Mouse (Mus musculus): ENCODE results near the gene Lyve1. TPM values are rescaled to one million over a fixed set of nuclear protein-coding genes. Genes with fewer than 3 reads are reported as not detected.
"Not testable (repeated sequence)": the region's sequence is repeated elsewhere in the genome, so short reads cannot be mapped to it uniquely, and the experiment has no call there.

Lyve1 gene
- polyA plus RNA-seq (2016; fragmentation: Nextera tagmentation; extraction: Ambion mirVana): 0.36 and 0.41 TPM in 2 replicates

DNA sequence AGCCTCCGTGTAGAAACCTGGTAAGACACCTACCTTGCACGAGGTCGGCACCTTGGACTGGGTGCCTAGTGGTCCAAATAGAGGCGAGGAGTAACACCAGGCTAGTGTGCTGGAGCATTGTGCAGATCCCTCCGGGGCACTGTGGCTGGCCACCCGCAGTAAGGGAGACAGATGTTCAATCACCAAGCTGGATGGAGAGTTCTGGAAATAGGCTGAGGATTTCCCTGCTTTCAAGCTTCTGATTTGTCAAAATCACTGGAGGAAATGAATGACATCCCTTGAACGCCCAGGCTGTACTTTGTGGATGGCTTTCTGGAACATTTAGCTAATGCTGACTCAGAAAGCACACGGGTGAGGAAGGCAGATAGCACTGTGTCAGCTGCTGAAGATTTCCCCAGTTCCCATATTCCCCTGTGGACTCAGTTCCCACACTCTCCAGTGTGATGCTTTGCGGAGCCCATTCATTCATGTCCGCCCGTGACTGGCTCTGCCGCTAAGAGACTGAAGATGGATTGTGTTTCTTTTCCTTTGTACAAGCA lies at the start of gene Lyve1:
Gene Lyve1, minus strand, starts transcription at position 489 of the 539 bp plus-strand sequence.
- H3K4me3 ChIP-seq: no peak within 1 kb of the TSS
- WGBS: 82% methylated on average over 12 of the region's 12 CpGs
- H3K27ac ChIP-seq (replicated peaks): no peak within 1 kb of the TSS
- no peaks in the 10 kb centered on the region for H3K36me3 ChIP-seq (replicated peaks)
- no peaks in the 10 kb centered on the region for H3K9me3 ChIP-seq
- H3K27me3 ChIP-seq (replicated peaks; ENCODE audit: low read depth, poor library complexity, severe bottlenecking): no peaks in the 10 kb centered on the region
- peaks cover 8% of the 10 kb centered on the region for H3K4me1 ChIP-seq
- no peak for DNase-seq (ENCODE audit: low spot score)

DNA sequence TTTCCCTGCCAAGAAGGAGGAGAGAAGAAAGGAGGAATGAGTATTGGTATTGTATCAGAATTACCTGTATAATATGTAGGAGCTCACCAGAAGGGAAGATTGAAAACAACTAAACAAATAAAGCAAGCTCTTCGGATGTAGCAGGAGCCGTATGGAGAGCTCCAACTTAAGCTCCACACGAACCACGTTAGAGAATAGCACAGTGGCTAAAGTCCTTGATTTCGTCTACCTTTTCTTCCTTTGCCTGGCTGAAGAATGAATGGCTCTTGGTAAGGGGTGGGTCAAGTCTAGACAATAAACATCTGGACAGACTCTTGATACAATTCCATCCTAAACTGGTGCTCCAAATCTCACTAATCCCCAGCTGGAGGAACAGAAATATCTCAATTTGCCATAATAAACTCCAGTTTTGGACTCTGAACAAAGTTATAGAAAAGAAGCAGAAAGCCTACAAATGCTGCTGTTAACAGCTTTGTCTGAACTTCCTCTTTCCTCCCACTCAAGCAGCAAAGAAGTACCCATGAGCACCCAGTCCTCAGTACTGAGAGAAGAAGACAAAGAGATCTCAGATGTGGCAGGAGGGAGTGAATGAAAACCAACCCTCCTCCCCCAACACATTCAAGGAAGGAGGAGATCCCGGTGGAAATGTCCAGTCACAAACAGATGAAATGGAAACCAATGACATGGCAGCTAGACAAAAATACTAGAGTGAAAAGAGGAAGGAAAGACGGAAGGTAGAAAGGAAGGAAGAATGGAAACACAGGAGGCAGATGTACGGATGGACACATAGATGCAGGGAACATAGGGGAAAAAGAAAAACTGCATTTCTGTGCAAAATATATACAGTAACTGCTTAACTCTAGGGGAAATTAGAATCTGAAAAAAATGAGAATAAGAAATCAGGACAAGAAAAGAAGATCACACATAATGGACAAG lies 45.4 kb upstream of the Lyve1 start:
- Histone ChIP-seq H3K27ac (replicated peaks) (no peak overlapping the region), H3K4me1 (no peaks in the 10 kb centered on the region), H3K36me3 (replicated peaks) (no peaks in the 10 kb centered on the region), H3K4me3 (no peak overlapping the region), H3K27me3 (replicated peaks; ENCODE audit: low read depth, poor library complexity, severe bottlenecking) (no peaks in the 10 kb centered on the region), H3K9me3 (no peaks in the 10 kb centered on the region)
- WGBS: 80% methylated on average over 8 of the region's 8 CpGs
- no peak for DNase-seq (ENCODE audit: low spot score)

DNA sequence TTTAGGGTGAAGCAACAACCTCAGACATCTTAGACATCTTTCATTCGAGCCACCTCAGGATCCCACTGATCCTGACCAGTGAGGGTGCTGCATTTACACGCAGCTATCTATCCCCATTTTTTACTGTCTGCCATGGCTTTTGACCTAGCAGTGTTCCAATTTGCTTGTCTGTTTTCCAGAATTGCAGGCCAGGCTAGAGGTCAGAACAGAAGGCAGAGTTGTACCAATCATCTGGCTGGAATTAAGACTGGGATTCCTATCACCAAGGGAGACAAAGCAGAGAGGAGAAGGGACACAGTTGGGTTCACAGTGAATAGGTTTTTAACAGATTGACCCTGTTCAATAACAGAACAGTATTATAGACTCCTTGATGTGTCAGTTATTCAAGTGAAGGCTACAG lies 43.5 kb upstream of the Lyve1 start:
- Histone ChIP-seq H3K27ac (replicated peaks) (no peak overlapping the region), H3K36me3 (replicated peaks) (no peaks in the 10 kb centered on the region), H3K4me3 (no peak overlapping the region), H3K9me3 (no peaks in the 10 kb centered on the region), H3K4me1 (no peaks in the 10 kb centered on the region), H3K27me3 (replicated peaks; ENCODE audit: low read depth, poor library complexity, severe bottlenecking) (no peaks in the 10 kb centered on the region)
- 74% methylated on average over 2 of the region's 2 CpGs for WGBS
- DNase-seq (ENCODE audit: low spot score): no peak

DNA sequence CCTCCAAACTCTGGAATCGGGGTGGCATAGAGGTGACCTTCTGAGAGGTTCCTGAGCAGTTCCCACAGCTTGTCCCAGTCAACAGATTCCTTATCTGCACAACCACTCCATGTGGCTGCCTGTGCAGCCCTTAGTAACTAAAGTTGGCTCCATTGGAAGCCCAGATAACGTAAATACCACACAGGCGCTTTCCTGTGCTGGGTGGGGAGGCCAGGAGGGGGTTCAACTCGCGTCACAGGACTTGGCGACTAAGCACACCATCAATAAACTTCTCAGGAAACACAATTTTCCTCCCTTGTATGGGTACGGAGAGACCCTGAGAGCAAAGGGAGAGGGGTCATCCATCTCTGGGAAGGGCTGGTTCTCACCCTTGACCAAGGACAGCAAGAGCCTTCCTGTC lies 40.2 kb upstream of the Lyve1 start:
- Histone ChIP-seq H3K4me1 (no peaks in the 10 kb centered on the region), H3K36me3 (replicated peaks) (no peaks in the 10 kb centered on the region), H3K9me3 (no peaks in the 10 kb centered on the region), H3K4me3 (no peak overlapping the region), H3K27me3 (replicated peaks; ENCODE audit: low read depth, poor library complexity, severe bottlenecking) (no peaks in the 10 kb centered on the region), H3K27ac (replicated peaks) (no peak overlapping the region)
- WGBS: 81% methylated on average over 7 of the region's 7 CpGs
- no peak for DNase-seq (ENCODE audit: low spot score)

DNA sequence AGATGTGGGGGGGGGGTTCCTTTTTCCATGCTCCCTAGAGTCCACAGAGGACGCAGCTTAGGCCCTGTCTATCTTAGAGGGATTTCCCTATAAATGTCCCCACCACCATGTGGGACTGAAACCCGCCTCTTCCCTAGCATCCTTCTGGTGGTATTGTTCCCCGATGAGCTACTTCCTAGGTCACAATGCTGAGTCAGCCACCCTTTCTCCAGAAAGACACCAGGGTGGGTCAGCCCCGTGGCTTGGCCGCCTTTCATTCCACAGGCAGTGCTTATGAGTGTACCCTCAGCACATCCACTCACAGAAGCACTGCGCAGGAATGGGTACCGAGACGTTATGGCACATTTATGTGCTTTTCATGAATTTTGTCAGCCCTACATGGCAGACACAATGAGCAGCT lies 34.2 kb upstream of the Lyve1 start:
- WGBS: 86% methylated on average over 8 of the region's 8 CpGs
- Histone ChIP-seq H3K9me3 (no peaks in the 10 kb centered on the region), H3K4me3 (no peak overlapping the region), H3K36me3 (replicated peaks) (no peaks in the 10 kb centered on the region), H3K27ac (replicated peaks) (no peak overlapping the region), H3K4me1 (no peaks in the 10 kb centered on the region), H3K27me3 (replicated peaks; ENCODE audit: low read depth, poor library complexity, severe bottlenecking) (no peaks in the 10 kb centered on the region)
- DNase-seq (ENCODE audit: low spot score): no peak

DNA sequence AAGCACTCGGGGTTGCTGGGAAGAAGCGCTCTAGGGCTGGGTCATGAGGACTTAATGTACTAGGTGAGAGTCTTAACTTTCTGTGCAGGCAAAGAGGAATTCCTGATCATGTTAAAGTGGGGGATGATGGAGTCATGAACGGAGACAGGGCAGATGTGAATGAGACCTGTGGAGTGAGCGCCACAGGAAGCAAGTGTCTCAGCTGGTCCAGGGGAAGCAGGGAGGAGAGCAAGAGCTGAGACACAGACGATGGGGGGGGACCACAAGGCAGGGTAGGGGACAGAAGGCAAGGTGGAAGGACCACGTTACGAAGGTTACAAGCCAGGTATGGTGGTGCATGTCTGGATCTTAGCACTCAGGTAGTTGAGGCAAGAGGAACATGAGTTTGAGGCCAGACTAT lies 33.4 kb upstream of the Lyve1 start:
- no peaks in the 10 kb centered on the region for H3K27me3 ChIP-seq (replicated peaks; ENCODE audit: low read depth, poor library complexity, severe bottlenecking)
- DNase-seq (ENCODE audit: low spot score): no peak
- 86% methylated on average over 7 of the region's 7 CpGs for WGBS
- H3K36me3 ChIP-seq (replicated peaks): no peaks in the 10 kb centered on the region
- no peak overlapping the region for H3K4me3 ChIP-seq
- no peaks in the 10 kb centered on the region for H3K4me1 ChIP-seq
- H3K9me3 ChIP-seq: no peaks in the 10 kb centered on the region
- no peak overlapping the region for H3K27ac ChIP-seq (replicated peaks)

DNA sequence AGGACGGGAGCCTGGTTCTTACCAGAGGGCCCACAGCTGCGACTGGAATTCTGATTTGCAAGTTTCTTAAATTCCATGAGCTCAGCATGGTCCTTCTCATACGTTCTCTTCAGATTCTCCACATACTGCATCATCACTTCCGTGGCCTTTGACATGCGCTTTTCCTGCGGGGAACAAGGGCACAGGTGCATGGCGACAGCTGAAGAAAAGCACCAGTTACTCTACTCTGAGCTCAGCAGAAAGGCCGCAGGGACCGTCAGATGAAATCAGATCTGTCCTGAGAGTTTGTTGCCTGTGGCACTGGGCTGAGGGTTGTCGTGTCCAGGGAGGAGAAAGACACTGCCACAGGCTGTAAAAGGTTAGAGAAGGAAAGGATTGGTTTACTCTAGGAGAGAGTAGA lies 32.7 kb upstream of the Lyve1 start:
- not testable (repeated sequence) for H3K27ac ChIP-seq (replicated peaks); H3K4me3 ChIP-seq; H3K9me3 ChIP-seq; H3K36me3 ChIP-seq (replicated peaks); H3K27me3 ChIP-seq (replicated peaks; ENCODE audit: low read depth, poor library complexity, severe bottlenecking); H3K4me1 ChIP-seq; DNase-seq (ENCODE audit: low spot score)
- WGBS: 74% methylated on average over 10 of the region's 10 CpGs

DNA sequence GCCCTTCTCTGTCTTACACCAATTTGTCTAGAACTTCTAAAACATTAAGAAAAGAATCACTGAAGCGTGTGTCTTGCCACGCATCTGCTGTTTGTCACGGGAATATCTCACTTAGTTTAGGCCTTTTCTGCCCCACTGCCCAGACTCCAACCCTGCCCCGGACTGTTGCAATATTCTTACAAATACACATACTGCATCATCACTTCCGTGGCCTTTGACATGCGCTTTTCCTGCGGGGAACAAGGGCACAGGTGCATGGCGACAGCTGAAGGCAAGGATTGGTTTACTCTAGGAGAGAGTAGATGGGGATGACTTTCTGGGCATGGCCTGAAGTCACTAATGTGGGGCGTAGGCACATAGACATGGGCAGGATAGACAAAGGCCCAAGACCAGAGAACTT lies 31.6 kb upstream of the Lyve1 start:
- Histone ChIP-seq H3K27ac (replicated peaks) (no peak overlapping the region), H3K9me3 (no peaks in the 10 kb centered on the region), H3K27me3 (replicated peaks; ENCODE audit: low read depth, poor library complexity, severe bottlenecking) (no peaks in the 10 kb centered on the region), H3K4me1 (no peaks in the 10 kb centered on the region), H3K36me3 (replicated peaks) (no peaks in the 10 kb centered on the region), H3K4me3 (no peak overlapping the region)
- 89% methylated on average over 9 of the region's 9 CpGs for WGBS
- DNase-seq (ENCODE audit: low spot score): no peak

DNA sequence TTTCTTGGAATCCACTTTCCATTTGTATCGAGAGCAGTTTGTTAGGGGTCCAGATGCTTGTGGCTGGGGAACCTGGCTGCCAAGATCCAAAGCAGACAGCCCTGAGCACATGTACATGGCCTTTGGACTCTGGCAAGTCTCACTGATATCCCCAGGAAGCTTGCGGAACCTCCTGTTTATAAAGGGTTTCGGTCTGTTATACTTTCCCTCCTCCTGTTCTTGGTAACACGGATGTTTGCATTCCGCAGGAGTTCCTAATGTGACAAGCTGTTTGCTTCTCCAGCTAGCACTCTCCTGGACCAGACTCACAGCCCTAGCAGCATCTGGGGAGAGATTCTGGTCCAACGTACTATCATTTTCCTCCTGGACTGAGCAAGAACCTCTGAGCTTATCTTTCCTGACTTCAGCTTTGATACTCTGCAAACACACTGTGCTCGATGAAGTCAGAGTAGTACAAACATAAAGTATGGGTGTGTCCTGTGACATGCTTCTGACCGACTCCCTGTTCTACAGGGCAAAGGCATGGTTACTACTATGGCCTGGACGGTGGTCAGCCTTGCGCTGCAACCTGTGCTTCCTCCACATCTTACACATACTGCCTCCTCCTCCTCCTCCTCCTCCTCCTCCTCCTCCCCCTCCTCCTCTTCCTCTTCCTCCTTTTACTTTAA lies 31.0 kb upstream of the Lyve1 start:
- Histone ChIP-seq H3K4me3 (no peak overlapping the region), H3K27ac (replicated peaks) (0 out of 2 replicates have a peak overlapping the region, but pooled peaks have one; percentile 10), H3K4me1 (no peaks in the 10 kb centered on the region), H3K36me3 (replicated peaks) (no peaks in the 10 kb centered on the region), H3K27me3 (replicated peaks; ENCODE audit: low read depth, poor library complexity, severe bottlenecking) (no peaks in the 10 kb centered on the region), H3K9me3 (no peaks in the 10 kb centered on the region)
- WGBS: 78% methylated on average over 10 of the region's 10 CpGs
- DNase-seq (ENCODE audit: low spot score): no peak

DNA sequence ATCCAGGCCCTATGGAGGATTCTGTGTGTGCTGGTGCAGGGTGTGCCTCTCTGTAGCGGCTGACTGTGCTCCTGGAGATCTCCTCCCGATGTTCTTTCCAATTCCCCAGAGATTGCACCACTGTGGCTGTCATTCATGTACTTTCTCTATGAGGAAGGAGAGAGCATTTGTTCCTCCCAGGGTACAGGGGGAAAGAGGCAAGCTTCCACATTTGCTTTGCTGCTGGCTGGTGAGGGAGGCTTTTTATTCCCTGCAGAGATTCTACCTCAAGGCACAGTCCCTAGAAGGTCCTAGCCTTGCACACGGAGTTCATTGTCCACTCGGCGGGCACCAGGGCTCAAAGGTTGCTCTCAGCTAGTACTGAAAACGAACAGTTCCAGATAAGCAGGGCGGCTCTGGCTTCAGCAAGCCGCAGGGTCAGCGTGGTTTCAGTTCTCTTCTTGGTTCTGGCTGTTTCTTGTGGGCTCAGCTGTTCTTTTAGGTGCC lies 28.5 kb upstream of the Lyve1 start:
- 70% methylated on average over 9 of the region's 9 CpGs for WGBS
- Histone ChIP-seq H3K9me3 (no peaks in the 10 kb centered on the region), H3K4me1 (no peaks in the 10 kb centered on the region), H3K36me3 (replicated peaks) (no peaks in the 10 kb centered on the region), H3K27me3 (replicated peaks; ENCODE audit: low read depth, poor library complexity, severe bottlenecking) (no peaks in the 10 kb centered on the region), H3K27ac (replicated peaks) (no peak overlapping the region), H3K4me3 (no peak overlapping the region)
- DNase-seq (ENCODE audit: low spot score): no peak

DNA sequence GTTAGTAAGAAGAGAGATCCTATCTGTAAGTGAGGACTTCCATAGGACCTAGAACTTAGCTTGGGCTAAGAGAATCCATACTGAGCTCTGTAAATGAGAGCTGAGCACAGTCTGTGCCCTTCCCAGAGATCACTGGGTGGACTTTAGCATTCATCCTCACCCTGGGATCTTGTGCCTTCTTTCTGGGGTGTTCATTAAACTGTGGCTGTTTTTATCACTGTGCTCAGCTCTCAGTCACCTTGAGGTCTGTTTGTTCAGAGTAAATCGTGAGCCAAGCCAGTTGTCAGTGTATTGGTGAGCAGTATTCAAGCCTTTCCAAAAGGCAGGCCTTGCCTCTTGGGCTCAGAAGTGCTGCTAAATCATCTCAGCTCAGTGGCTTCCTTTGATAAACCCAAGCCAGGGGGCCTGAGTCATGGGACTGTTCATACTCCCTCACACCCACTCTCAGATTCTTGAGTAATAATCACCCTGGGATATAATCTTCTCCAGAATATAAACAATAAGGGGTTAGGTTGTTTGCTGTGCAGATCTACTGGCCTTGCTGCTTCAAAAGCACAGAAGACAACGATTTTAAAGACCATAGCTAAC lies 18.8 kb upstream of the Lyve1 start:
- Histone ChIP-seq H3K4me3 (no peak overlapping the region), H3K4me1 (0 out of 2 replicates have a peak, but pooled peaks cover 4% of the 10 kb centered on the region), H3K27ac (replicated peaks) (no peak overlapping the region), H3K36me3 (replicated peaks) (no peaks in the 10 kb centered on the region), H3K9me3 (no peaks in the 10 kb centered on the region), H3K27me3 (replicated peaks; ENCODE audit: low read depth, poor library complexity, severe bottlenecking) (no peaks in the 10 kb centered on the region)
- no peak for DNase-seq (ENCODE audit: low spot score)
- WGBS: 85% methylated on average over 2 of the region's 2 CpGs

DNA sequence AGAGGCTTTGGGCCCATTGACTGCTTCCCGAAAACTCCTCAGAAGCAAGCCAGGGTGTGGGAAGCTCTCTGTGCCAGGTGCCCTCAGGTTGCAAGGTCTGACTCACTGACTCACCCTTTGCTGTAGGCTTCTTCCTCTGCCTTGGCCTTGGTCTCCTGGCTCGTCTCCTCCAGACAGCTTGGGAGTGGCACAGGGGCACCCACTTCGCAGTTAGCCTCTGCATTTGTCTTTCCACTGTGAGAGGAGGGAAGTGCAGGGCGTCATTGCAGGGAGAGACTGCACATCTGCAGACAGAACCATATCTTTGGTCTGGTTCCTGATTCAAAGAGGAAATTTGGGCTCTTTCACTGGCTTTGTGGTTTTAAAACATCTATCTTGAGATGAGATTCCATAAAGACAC lies 15.0 kb upstream of the Lyve1 start:
- no peak overlapping the region for H3K27ac ChIP-seq (replicated peaks)
- H3K9me3 ChIP-seq: no peaks in the 10 kb centered on the region
- H3K4me1 ChIP-seq: 0 out of 2 replicates have a peak, but pooled peaks cover 5% of the 10 kb centered on the region
- H3K4me3 ChIP-seq: no peak overlapping the region
- no peaks in the 10 kb centered on the region for H3K27me3 ChIP-seq (replicated peaks; ENCODE audit: low read depth, poor library complexity, severe bottlenecking)
- DNase-seq (ENCODE audit: low spot score): no peak
- 79% methylated on average over 4 of the region's 4 CpGs for WGBS
- no peaks in the 10 kb centered on the region for H3K36me3 ChIP-seq (replicated peaks)

Data from embryonic facial prominence, embryonic 10.5 days (tissue).